Mouse (Mus musculus) macrophage (primary cell): ENCODE measurements around the gene Ceacam1. TPM values are rescaled to one million over a fixed set of nuclear protein-coding genes. Genes with fewer than 3 reads are reported as not detected.
"Not testable (repeated sequence)": the region's sequence is repeated elsewhere in the genome, so short reads cannot be mapped to it uniquely, and the experiment has no call there.

ENCODE experiments used
- H3K27ac ChIP-seq: fragments of 350-480 bp; formaldehyde crosslinking; 2 replicates; pipeline ENCODE4 v1.9.0; 2021
- H3K36me3 ChIP-seq: fragments of 350-480 bp; formaldehyde crosslinking; 2 replicates; pipeline ENCODE4 v1.9.0; 2021; ENCODE audit errors: inconsistent target
- H3K4me3 ChIP-seq: fragments of 350-480 bp; formaldehyde crosslinking; 2 replicates; pipeline ENCODE4 v1.9.0; 2021; ENCODE audit errors: inconsistent target
- H3K79me2 ChIP-seq: fragments of 350-480 bp; formaldehyde crosslinking; 2 replicates; pipeline ENCODE4 v1.9.0; 2021; ENCODE audit errors: inconsistent target
- whole genome bisulfite sequencing: methylation state at CpG from one replicate; pipeline ENCODE4 v1.1.7; 2026; ENCODE audit warnings: inconsistent platforms; ENCODE audit not compliant: missing documents; 5-methylcytosine and 5-hydroxymethylcytosine counted together
- polyA plus RNA-seq: library from polyadenylated mRNA; stranded (reverse); fragments of 250-400 nt; gene quantifications from 3 replicates; pipeline ENCODE4 v1.2.4, GENCODE M21; 2018; ENCODE audit warnings: inconsistent platforms
- total RNA-seq, 78 experiments: library from RNA; depleted of rRNA; stranded (reverse); fragments of 250-400 nt; gene quantifications; 1 replicate in 9 of 78; 2 replicates in 24 of 78; 3 replicates in 43 of 78; 4 replicates in 2 of 78; pipeline ENCODE4 v1.2.4; 2018; ENCODE audit warnings: inconsistent platforms in 56 of 78

The Ceacam1 gene
- 10 to 100 TPM in 2 of 26 experiments, 1 to 10 TPM in 22, under 1 TPM in 2; 0.74 to 13.9 (median 4.4) TPM for total RNA-seq (2018; cell fraction: chromatin; rRNA removed)
- total RNA-seq (2018; cell fraction: cytosol; rRNA removed), result 10 to 100 TPM in 11 of 26 experiments, 1 to 10 TPM in 15; 6.4 to 13.0 (median 9.7) TPM
- total RNA-seq (2018; cell fraction: nucleus; rRNA removed), result 10 to 100 TPM in 7 of 26 experiments, 1 to 10 TPM in 19; 2.0 to 19.3 (median 7.4) TPM
- polyA plus RNA-seq, result 5.5 to 15.5 TPM (median 10.5 TPM) in 3 replicates

DNA sequence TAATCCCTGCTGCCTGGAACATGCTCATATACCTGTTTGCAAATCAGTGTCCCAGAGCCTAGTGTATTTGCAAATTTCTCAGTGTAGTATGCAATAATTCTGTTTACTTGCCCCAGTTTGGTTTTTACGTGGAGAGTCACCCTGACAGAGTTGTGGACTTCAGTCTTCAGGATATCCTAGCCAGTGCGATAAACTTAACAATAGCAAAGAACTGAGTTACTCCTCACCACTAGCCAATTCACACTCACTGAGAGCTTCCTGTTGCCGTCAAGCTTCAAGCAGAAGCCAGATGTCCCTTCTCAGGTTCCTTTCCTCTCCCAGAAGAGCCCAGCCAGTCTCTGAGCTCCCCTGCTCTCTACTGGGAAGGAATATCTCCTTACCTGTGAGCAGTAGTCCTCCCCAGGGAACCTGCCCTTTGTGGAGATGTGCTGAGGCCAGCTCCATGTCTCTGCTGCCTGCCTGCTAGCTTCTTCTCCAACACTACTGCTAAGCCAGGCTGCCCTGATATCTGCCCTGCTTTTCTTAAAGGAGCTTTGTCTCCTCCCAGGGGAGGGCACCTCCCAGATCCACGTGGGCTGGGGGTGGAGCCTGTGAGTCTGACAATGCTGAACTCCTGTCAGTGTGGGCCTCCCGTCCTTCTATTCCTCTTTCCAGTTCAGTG lies at the start of gene Ceacam1:
Gene Ceacam1, minus strand, starts transcription at position 513 of the 661 bp plus-strand sequence.
- Histone ChIP-seq H3K4me3 (peak within 1 kb of the TSS; percentile 20; the same call in 1 of the 2 replicates), H3K27ac (peak within 1 kb of the TSS; percentile 39)
- 6% methylated on average over 5 of the region's 5 CpGs for WGBS
- H3K36me3 ChIP-seq, H3K79me2 ChIP-seq: not testable (repeated sequence)

DNA sequence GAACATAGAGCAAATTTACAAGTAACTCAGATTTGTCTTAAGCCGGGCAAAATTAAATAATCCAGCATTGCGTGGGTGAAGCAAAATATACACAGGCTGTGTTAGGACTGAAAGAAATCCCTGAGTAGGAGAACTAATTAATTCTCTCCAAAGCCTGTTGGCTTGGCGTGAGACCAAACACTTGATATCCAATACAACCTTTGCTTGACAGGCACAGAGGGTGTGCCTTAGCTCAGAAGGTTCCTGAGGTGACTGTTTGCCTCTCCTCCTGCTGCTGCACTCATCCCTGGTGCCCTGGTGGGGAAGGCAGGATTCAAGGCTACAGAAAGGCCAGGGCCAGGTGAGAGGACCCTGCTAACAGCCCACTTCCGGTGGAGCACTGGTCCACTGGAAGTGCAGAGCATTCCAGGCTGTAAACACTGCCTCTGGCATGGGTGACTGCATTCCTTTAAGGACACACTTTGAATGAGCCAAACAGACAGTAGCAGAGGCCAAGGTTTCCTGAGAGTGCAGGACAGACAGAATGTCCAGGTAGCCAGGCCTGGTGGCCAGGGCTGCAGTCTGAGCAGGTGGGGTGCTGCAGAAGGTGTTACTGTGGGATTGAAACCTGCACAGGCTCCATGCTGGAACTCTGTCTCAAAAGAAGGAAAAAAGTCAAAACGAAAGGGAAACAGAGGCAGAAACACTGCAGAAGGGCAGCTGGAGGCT lies 38.8 kb upstream of the Ceacam1 start:
- WGBS, result no CpG with 5 or more reads among the region's 5 CpGs
- H3K27ac ChIP-seq, H3K36me3 ChIP-seq, H3K79me2 ChIP-seq, H3K4me3 ChIP-seq: not testable (repeated sequence)

DNA sequence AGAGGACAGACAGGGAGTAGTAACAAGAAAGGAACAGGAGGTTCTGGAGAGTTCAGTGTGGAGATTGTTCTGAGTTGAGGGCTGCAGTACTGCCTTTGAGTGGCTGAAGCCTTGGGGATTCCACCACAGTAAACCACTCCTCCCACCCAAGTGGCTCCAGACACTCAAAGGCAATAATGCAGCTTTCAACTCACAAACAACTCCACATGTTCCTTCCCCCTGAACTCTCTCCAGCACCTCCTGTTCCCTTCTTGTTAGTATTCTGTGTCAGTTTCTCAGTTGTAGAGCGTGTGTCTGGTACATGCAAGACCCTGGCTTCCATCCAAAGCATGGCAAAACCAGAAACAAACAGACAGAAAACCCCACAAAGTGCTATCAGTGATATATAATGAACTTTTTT lies 38.3 kb upstream of the Ceacam1 start:
- WGBS, result 80% methylated on average over 1 of the region's 1 CpGs
- H3K4me3 ChIP-seq, H3K36me3 ChIP-seq, H3K79me2 ChIP-seq, H3K27ac ChIP-seq: not testable (repeated sequence)

DNA sequence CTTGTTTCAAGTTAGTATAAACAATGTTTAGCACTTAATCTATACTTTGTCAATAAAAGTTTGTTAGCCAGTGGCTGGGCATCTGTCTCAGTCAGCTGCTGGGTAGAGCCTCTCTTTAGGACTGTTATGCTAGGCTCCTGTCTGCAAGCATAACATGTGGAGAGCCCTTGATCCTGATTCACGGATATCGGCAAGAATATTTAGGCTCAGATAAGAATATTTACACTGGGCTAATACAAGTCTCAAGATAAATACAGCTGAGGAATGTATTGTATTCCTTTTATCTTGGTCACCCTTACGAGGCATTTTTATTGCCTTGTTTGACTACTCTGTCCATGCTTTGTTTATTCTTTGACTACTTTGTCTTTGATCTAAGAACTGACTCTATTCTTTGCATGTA lies 32.5 kb upstream of the Ceacam1 start:
- no peak overlapping the region for H3K27ac ChIP-seq
- H3K36me3 ChIP-seq, result no peaks in the 10 kb centered on the region
- WGBS, result 72% methylated on average over 3 of the region's 3 CpGs
- H3K79me2 ChIP-seq, result no peaks in the 10 kb centered on the region
- no peak overlapping the region for H3K4me3 ChIP-seq

DNA sequence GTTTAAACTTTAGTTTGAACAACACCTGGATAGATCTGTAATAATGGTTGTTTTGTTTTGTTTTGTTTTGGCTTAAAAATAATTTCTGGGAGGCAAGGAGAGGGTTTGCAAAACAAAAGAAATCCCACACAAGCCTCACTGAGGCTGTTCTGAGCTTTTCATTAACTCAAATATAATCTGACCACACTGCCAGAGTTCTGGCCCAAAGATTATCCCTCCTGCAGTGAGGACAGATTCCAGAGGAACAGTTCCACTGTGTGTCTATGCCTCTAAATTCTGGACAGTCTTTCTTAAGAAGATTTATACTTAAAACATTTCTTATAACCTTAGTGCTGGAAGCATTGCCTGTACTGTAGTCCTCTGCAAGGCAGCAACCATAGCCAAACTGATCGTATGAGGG lies 17.2 kb upstream of the Ceacam1 start:
- H3K79me2 ChIP-seq, result no peaks in the 10 kb centered on the region
- WGBS, result 100% methylated on average over 1 of the region's 1 CpGs
- no peaks in the 10 kb centered on the region for H3K36me3 ChIP-seq
- no peak overlapping the region for H3K4me3 ChIP-seq
- no peak overlapping the region for H3K27ac ChIP-seq

DNA sequence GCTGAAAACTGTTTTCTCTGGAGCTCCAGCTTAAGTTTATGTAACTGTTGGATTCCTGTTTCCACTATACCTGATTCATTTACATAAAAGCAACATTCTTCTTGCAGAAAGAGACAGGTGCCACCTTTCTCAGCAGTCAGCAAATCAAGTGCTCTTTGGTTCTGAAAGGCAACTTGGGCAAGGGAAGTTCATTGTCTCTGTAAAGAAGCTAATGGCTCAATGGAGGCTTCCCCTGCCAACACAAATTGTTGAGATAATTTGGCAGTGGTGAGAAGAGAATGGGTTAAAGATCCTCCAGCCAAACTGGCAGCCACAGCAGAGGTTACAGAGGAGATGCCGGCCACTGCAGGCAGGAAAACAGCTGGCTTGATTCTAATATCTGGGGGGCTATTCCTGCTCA lies 13.3 kb upstream of the Ceacam1 start:
- H3K4me3 ChIP-seq, H3K27ac ChIP-seq, H3K79me2 ChIP-seq, H3K36me3 ChIP-seq: not testable (repeated sequence)
- WGBS, result no CpG with 5 or more reads among the region's 1 CpGs

DNA sequence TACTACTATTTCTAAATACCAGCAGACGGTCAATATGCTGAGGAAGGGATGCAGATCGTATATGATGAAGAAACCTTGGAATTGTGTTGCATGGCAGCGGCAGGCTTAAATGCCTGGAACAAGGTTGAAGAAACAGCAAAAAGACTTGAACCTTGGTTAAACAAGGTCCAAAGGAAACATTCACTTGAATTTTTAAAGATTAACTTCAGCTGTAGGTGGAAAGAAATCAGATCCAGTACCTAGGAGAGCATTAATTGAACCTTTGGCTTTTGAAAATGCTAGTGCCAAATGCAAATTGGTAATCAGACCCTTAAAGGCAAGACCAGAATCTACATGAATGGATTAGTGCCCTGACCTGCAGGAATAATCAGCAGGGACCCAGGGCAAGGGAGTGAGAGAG lies 12.0 kb upstream of the Ceacam1 start:
- WGBS, result 100% methylated on average over 3 of the region's 3 CpGs
- not testable (repeated sequence) for H3K27ac ChIP-seq, H3K36me3 ChIP-seq, H3K79me2 ChIP-seq, H3K4me3 ChIP-seq

DNA sequence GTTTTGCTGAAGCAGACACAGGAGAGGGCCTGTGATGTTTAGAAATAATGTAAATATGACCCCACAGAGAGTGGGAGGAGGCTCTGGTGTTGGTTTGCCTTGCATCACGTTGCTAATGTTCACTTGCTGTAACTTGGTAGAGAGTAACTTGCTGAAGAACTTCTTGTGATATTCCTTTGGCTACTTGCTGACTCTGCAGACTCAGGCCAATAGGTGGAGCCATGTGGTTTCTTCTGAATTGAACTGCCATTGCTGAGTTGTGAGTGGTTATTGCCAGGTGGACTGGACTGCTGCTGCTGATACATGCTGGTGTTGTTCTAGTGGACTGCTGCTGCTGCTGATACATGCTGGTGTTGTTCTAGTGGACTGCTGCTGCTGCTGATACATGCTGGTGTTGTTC lies 8.8 kb upstream of the Ceacam1 start:
- Histone ChIP-seq H3K36me3 (no peaks in the 10 kb centered on the region), H3K4me3 (no peak overlapping the region), H3K79me2 (no peaks in the 10 kb centered on the region), H3K27ac (no peak overlapping the region)
- 25% methylated on average over 1 of the region's 1 CpGs for WGBS

DNA sequence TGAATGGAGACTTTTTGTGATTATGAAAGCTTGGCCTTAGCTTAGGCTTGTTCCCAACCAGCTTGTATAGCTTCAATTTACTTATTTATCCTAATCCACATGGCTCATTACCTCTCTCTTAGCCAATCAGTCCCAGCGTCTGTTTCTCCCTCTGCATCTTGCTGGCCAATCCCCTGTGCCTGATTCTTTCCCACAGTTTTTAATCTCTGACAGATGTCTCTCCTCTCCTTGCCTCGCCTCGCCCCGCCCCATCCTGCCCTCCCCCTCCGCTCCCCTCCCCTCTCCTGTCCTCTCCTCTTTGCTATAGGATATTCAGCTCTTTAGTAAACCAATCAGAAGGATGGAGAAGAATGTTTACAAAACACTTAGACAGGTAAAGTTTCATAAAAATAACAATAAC lies 7.7 kb upstream of the Ceacam1 start:
- H3K27ac ChIP-seq, result no peak overlapping the region
- 92% methylated on average over 2 of the region's 5 CpGs for whole genome bisulfite sequencing
- H3K79me2 ChIP-seq, result no peaks in the 10 kb centered on the region
- no peaks in the 10 kb centered on the region for H3K36me3 ChIP-seq
- H3K4me3 ChIP-seq, result no peak overlapping the region

DNA sequence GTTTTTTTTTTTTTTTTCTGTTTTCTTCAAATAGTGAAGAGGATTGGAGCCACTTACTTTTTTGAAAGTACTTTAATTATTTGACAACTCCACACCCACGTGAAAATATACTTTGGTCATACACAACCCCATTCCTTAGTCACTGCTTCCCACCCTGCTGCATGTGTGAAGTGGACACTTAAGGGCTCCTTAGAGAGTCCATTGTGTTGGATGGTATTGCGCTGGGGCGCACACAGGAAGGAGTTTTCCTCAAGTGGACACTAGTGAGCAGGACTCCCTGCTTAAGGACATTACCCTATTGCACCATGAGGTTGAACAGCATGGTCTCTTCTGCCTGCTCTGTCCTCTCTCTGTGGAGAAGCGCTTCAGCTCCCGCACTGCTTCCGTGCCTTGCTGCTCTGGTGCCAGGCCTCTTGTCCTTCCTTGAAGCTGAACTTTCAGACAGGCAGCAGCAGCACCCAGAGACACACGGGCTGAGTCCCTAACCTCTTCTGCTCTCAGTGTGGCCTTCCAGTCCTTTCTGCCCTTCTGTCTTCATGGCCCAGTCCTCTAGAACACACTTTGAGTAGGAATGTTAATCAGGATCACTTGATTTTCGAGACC lies 5.8 kb upstream of the Ceacam1 start:
- H3K4me3 ChIP-seq, result no peak overlapping the region
- 90% methylated on average over 8 of the region's 8 CpGs for WGBS

DNA sequence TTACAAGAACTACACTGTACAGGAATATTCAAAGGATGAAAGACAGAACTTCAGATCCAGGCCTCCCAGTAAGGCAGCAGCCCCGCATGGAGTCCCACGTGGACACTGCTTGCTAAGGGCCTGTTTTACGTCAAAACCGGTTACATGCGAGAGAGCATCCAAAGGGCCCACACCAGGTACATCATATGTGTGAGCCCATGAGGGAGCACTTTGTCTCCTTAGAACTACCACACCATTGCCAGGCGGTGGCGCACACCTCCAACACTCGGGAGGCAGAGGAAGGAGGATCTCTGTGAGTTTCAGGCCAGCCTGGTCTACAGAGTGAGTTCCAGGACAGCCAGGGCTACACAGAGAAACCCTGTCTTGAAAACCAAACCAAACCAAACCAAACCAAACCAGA lies 3.4 kb upstream of the Ceacam1 start:
- 85% methylated on average over 8 of the region's 8 CpGs for WGBS
- not testable (repeated sequence) for H3K79me2 ChIP-seq

More for the DNA sequence above, 5.8 kb upstream of the Ceacam1 start:
- Histone ChIP-seq H3K79me2 (no peaks in the 10 kb centered on the region), H3K36me3 (no peaks in the 10 kb centered on the region), H3K27ac (no peak overlapping the region)

DNA sequence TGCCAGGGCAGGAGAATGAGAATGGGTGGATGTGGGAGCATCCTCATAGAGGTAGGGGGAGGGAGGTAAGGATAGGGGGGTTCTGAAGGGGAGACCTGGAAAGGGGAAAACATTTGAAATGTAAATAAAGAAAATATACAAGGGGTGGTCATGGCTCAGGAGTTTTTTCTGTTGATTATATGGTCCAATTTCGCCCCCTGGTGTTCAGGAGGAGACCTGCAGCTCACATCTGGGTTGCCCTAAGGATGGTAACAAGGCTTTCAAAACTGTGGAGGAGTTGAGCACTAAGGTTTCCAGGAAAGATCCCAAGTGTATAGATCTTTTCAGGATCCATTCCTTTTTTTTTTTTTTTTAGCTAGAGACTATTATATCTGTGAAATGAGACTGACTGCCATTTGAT lies 2.0 kb upstream of the Ceacam1 start:
- no peak overlapping the region for H3K4me3 ChIP-seq
- 0% methylated on average over 1 of the region's 1 CpGs for WGBS
- H3K36me3 ChIP-seq, result no peaks in the 10 kb centered on the region
- H3K79me2 ChIP-seq, result no peaks in the 10 kb centered on the region
- H3K27ac ChIP-seq, result no peak overlapping the region

More for the DNA sequence above, 3.4 kb upstream of the Ceacam1 start:
- H3K4me3 ChIP-seq, H3K36me3 ChIP-seq, H3K27ac ChIP-seq: not testable (repeated sequence)

DNA sequence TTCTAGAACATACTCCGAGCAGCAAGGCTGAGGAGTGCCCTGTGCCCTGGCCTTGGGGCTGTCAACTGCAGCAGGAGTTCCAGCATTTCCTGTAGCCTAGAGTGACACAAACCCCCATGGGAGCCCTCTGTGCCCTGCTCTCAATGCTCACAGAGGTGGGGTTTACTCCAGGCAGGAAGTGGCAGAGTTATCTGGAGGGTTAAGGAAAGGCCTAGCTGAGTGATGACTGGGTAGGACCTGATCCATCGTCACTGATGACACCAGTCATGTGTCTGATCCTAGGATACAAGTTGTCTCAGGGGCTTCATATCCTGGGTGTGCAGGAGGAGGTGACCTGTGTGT lies 320 bp upstream of the Ceacam1 start:
- not testable (repeated sequence) for H3K79me2 ChIP-seq, H3K4me3 ChIP-seq, H3K36me3 ChIP-seq
- 14% methylated on average over 1 of the region's 2 CpGs for WGBS
- peak overlapping the region; percentile 39 for H3K27ac ChIP-seq

DNA sequence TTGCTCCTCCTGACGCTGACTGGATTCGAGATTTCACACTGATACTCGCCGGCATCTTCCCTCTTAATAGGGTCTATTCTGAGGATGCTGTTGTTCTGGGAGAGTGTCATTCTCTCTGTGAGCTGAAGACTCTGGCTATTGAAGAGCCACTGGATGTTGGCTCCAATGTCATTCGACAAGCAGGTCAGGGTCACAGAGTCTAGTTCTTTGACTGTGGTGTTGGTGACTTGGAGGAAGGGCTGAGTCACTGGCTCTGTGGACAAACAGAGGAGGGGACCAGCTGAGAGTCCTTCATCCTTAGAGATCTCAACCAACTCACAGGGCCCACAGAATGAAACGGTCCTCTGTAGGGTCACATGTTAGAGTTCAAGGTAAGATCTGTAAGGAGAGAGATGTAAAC lies 5.6 kb downstream of the Ceacam1 start:
- not testable (repeated sequence) for H3K4me3 ChIP-seq, H3K79me2 ChIP-seq, H3K27ac ChIP-seq, H3K36me3 ChIP-seq
- 93% methylated on average over 5 of the region's 6 CpGs for WGBS

DNA sequence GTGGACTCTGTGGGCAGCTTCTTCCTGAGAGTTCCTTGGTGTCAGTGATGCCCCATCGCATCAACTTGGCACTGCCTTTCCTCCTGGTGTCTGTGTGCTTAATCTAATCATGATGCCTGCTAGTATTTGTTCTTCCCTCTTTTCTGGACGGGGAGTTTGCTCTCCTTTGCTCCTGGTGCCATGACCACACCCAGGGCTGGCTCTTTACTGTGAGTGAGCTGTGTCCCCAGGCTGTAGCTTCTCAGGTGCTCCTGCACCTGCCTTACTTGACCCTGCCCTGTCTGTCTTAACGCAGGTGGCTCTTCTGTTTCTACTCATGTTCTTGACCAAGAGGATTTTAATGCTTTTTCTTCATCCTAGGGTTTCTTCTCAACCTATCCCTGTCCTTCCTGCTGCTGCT lies 11.8 kb downstream of the Ceacam1 start:
- H3K4me3 ChIP-seq, H3K36me3 ChIP-seq, H3K27ac ChIP-seq, H3K79me2 ChIP-seq: not testable (repeated sequence)
- WGBS, result no CpG with 5 or more reads among the region's 3 CpGs
